In the genomic region with DNA sequence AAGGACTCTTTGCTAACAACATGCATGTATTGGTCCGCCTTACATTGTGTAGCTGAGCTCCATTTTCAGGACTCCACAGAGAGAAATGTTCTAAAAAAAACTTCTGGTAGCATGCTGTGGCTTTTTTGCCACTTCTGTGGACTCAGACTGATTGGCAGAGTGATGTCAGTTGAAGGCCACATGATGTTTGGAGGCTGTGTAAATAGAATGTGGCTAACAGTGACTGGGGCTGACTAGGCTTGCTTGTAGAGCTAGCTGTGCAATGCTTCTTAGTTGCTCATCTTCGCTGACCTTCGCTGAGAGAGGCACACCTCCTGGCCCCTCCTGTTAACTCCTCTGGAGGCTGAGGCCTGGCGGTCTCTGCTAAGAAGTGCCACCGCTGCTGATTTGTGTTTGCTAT, we compare ENCODE assay signal across 19 mouse cellular contexts.
"Had no signal": no experiment of that assay in that cellular context is flagged by ENCODE, and none has a peak within 500 bp of the region (broad histone marks: within the 10 kb centered on the region; RNA-seq: fewer than 3 reads in every experiment).

No protein-coding gene starts in this region.

- H3K27ac ChIP-seq: liver, embryonic 14.5 days; midbrain, embryonic 10.5 days; midbrain, embryonic 12.5 days; neural tube, embryonic 13.5 days; neural tube, embryonic 15.5 days; stomach, embryonic 15.5 days; stomach, postnatal 0 days had no signal

- H3K9me3 ChIP-seq: neural tube, embryonic 15.5 days; stomach, embryonic 15.5 days had no signal

- H3K36me3 ChIP-seq: midbrain, embryonic 12.5 days; neural tube, embryonic 15.5 days; stomach, embryonic 15.5 days had no signal

- H3K4me2 ChIP-seq: lung, embryonic 14.5 days; midbrain, embryonic 12.5 days; neural tube, embryonic 13.5 days; neural tube, embryonic 15.5 days; stomach, embryonic 15.5 days had no signal

- ATAC-seq: midbrain, embryonic 16.5 days had no signal

- H3K4me3 ChIP-seq: midbrain, embryonic 10.5 days; midbrain, embryonic 12.5 days; myocyte; neural tube, embryonic 13.5 days; neural tube, embryonic 15.5 days; stomach, embryonic 15.5 days had no signal

- H3K9ac ChIP-seq: liver, embryonic 14.5 days; lung, embryonic 14.5 days; midbrain, embryonic 12.5 days; neural tube, embryonic 13.5 days; neural tube, embryonic 15.5 days; stomach, embryonic 15.5 days had no signal

- DNase-seq: lung, adult 18-20 months; lung, embryonic 14.5 days; lung, postnatal 10 days; lung, postnatal 4 days; midbrain, embryonic 14.5 days; retina, postnatal 1 day; right cerebral cortex, postnatal 14 days; thymus, adult 2 months; thymus, postnatal 25 days; thymus, postnatal 4 days had no signal

- H3K27me3 ChIP-seq: midbrain, embryonic 12.5 days; neural tube, embryonic 13.5 days; neural tube, embryonic 15.5 days; stomach, embryonic 15.5 days had no signal
